Mouse (Mus musculus) c-Kit-positive CD71-negative TER-119-negative erythroid progenitor cells, embryonic 14.5 days (primary cell): ENCODE measurements around the gene Nkx1-2.

Experiments
- DNase-seq: peaks from one replicate; pipeline ENCODE4 v3.0.0-alpha.2; 2013; ENCODE audit warnings: low read depth

Nkx1-2 gene

DNA sequence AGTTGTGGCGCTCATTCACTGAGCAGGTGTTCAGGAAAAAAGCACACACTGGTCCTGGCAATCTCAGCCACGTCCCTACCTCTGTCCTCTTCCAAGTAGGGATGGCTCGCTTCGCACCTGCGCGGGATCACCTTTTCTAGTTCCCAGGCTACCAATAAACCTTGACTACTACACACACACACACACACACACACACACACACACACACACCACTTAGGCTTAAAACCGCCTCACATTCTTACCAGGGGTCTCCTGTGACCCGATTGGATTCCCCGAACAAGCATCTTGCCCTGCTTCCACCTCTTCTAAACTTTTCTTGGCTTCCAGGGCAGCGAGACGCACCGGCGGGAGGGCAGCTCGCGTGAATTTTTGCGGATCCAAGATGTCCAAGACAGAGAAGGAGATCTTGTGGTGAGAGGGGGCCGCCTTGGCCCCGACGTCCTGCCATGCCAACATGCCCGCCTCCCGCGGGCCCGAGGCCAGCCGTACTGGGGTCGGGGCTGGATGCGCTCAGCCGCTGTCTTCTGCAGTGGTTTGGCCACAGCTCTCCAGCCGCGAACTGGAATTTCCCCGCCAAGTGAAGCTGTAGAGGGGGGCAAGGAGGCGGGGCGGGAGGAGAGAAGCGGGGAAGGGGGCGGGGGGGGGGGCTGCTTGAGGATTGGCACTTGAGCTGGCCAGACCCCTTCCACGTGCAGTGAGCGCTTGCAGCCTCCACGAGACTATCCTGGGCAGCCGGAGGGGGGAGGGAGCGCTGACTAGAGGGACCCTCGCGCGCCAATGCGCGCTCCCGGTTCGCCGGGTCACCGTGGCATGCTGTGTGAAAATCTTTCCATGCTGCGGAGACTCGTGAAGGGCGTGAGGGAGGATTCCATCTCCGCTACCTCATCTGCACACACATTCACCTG is at the start of gene Nkx1-2:
TSS of gene Nkx1-2 (minus strand) at position 567 of the 905 bp plus-strand sequence.
- DNase-seq: no peak

- DNase-seq: no peak
These were observed 47.1 kb upstream of the Nkx1-2 start for GRCm38 (mm10) chr7:132646514-132646913.

DNA sequence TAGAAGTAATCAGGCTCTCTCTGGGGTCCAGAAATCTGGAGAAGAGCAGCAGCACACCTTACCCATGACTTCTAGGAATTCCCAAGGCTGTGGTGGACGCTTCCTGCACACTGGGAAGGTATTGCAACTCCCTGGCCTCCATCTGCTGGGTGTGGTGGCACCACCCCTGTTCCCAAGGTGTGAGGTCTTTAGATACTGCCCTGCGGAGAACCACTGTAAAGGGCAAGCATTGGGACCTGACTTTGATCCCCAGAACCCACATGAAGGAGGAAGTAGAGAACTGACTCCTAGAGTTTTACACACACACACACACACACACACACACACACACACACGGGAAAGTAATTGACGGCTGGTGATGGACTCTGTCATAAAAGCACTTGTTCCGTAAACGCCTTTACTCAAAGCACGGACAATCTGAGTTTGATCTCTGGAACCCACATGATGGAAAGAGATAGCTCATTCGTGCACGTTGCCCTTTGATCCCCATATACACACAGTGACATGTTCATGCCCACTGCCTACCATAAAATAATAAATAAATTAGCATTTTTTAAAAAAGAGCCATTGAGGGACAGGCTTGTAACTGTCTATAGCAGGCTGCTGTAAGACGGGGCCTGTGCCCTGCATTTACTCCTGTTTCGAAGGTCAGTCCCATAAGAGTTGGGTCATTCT is 45.3 kb upstream of the Nkx1-2 start:
- DNase-seq: no peak

DNA sequence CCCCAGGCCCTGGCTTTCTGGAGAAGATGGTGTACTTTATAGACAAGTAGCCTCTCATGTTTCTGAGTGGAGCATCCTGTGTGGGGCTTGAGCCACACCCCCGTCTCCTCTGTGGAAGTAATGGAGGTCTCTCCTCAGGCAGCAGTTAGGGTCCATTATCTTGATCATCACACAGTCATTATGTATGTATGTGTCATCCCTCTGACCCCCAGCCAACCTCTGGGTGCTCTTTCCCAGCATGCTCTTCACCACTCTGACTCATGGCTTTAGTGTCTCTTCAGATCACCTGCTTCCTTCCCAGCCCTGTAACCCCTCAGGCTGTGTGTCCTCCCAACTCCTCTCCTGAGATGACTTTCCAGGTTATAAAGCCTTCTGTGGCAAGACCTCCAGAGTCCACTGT is 42.2 kb upstream of the Nkx1-2 start:
- DNase-seq: no peak

- no peak for DNase-seq
These were observed 41.5 kb upstream of the Nkx1-2 start for GRCm38 (mm10) chr7:132640946-132641345.

DNA sequence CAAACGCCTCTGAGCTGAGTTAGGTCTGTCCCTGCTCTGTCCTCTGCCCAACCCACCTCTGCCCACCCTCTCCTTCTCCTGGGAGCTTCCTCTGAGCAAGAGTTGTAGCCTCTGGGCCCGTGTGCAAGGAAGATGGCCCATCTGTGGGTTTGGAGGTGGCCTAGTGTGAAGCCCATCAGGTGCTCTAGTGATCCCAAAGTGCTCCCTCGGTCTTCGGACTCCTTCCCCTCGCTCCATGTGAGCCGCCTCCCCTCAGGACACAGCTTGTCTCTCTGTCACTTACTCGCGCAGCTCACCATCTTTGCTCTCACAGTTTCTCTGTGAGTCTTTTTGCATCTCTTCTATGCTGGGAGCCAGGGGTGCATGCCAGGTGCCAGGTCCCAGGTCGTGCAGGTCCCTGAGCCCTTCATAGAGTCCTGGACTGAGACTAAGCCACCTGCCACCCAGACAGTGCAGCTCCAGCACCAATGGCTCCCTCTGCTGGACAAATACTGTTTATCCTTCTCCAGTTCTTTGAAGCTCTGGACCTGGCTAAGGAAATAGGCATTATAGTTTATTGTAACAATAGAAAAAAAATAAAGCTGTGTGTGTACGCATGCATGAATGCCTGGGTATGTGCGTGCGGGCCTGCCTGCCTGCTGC is 39.1 kb upstream of the Nkx1-2 start:
- peak; percentile 50 for DNase-seq

DNA sequence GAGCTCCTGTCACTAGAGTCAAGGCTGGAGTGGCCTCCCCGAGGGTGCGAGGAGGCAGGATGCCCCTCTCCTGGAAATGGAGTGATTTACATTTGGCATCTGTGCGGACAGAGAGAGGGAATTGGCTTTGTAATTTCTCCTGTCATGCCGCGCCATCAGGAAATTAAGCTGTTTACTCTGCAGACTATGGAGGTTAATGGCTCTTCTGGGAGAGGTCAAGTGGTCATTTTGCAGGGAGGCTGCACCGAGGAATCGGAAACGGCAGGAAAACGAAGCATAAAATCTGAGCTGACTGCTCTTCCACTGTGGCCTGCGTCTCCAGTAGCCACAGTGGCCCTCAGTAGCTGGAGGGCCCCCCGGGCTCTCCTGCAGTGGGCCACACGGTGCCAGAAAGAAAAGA is 37.9 kb upstream of the Nkx1-2 start:
- no peak for DNase-seq

GRCm38 (mm10) chr7:132631313-132631712 is 31.9 kb upstream of the Nkx1-2 start:
- DNase-seq: no peak

DNA sequence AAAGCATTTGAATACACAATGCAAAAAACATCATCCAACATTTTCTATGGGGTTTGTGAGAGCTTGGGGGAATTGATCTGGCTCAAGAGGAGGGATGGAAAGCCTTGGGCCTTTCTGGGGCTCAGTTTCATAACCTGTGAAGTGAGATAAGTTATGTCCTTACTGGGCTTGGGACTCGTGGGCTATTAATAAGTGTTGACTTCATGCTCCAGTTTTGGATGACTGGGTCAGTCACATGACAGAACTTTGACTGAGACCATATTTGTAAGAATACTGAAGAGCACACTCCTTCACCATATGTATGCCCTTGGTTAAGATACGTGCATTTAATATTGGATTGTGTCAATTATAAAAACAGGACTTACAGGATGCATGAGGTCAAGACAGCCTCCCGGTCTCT is 28.0 kb upstream of the Nkx1-2 start:
- no peak for DNase-seq

GRCm38 (mm10) chr7:132626174-132626573 is 26.7 kb upstream of the Nkx1-2 start:
- DNase-seq: no peak

DNA sequence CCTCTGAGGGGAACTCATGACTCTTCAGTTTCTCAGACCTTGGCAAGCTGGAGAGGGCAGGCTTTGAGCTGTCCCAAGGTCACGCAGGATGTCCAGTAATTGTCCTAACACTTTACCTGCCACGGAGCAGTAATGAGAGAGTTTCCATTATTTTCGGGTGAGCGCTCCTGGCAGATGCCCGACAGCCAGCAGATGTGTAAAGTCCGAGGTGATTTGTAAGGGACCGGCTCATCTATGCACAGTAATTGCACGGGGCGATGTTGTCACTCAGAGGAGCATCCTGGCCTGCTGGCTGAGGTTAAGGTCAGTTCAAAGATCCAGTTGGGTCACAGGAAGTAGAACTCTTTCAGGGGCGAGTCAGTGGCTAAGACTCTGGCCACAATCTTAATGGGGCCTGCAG is 24.7 kb upstream of the Nkx1-2 start:
- no peak for DNase-seq

DNA sequence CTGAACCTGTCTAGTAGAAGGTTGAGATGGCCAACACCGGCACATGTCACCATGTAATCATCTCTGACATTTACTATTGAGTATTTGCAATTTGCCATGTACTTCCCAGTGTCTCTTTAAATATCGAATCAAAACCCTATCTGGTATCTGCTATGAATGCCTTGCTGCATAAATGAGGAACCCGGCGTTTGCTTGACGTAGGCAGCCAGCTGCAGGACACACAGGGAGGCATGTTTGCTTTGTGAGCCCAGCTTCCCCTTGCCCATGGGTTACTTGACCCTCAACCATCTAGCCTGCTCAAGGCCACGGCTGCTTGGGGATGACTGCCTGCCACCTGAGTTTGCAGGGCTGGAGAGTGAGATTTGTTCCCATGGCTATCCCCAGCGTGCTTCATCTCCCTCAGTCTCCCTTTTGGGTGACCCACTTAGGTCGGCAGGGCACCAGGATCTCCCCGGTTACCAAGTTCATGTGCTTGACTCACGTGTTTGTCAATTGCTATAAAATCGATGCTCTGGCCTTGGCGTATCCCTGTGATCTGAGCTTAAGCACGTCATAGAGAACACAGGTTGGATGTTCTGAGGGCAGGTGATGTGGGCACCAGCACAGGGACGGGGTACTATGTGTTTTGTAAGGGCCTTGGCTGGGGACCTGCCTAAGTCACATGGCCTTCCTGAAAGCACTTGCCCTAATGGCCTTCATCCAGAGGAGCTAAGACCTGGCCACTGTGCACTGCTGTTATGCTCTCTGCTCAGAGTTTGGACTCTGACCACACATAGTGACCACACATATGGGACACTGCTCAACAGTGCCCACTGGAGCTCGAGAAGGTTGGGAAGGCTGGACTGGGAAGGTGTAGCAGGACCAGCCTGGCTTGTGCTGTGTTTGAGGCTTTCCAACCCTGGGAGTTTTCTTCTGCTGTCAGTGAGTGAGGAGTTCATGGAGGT is 20.8 kb upstream of the Nkx1-2 start:
- no peak for DNase-seq

DNA sequence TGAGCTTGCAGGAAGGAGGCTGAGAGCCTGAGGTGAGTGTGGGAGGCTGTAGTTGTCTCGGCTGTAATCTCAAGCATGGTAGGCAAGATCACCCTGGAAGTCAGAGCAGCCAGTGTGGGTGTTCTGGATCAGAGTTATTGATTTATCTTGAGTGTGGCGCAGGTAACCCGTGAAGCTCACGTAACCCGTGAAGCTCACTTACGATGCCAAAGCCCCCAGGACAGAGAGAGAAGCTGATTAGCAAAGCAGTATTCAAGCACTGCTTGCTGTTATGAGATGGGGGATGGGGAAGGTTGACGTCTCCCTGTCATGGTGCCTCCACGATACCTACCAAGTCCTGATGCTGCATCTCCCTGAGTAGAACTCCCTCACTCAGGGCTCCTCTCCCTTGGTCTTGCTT is 20.1 kb upstream of the Nkx1-2 start:
- DNase-seq: no peak

- no peak for DNase-seq
These were observed 17.7 kb upstream of the Nkx1-2 start for GRCm38 (mm10) chr7:132617021-132617564.

GRCm38 (mm10) chr7:132616391-132616790 is 17.0 kb upstream of the Nkx1-2 start:
- no peak for DNase-seq

DNA sequence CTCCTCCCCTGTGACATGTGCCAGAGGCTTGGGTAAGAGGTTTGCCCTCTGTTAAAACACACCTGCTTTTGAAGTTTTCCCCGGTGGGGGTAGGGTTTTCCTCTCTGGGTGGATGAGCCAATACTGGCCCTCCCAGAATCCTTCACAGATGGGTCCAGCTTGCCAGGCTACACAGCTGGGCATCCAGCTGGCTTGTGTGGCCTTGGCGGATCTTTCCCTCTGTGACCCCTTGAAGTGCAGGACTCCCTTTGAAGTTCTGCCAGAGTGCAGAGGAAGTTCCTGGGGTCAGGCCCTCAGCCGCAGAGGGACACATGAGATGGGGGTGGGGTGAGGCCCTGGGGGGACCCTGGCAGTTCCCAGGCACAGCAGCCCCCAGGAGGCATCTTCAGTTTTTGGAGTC is 15.9 kb upstream of the Nkx1-2 start:
- DNase-seq: no peak

GRCm38 (mm10) chr7:132611530-132611929 is 12.1 kb upstream of the Nkx1-2 start:
- no peak for DNase-seq

DNA sequence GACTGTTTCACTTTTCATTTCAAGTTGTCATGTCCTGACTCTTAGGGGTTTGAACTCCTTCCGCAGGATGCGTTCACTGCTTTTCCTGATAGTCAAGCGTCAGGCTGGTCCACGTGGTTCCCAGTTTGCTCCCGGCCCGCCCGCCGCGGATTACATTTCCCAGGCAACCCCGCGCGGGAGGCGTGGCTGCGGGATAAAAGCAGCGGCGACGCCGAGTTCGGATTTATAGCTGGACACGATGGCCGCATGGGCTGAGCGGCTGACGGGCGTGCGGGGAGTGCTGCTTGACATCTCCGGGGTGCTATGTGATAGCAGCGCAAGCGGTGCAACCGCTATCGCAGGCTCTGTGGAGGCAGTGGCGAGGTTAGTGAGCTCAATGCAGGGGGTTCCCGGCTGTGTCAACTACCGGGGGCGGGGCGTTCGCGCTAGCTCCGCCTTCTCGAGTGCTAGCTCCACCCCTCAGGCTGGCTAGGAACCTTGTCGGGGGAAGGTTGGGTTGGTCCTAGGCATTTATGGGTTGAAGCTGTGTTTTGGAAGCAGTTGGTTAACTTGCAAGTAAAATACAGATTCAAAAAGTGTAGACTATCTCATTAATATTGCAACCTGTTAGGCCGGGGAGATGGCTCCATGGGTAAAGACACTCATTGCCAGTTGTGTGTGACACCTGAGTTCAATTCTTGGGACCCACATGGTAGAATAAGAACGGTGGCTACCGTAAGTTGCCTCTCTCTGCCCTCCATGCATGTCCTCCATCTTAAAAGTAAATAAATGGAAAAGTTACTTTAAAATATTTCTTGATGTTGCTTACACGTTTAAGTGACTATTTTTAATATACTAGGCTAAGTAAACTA is 11.3 kb upstream of the Nkx1-2 start, which contains the start of gene Lhpp:
TSS of gene Lhpp (plus strand) at position 171 of the 851 bp plus-strand sequence.
- peak; percentile 64 for DNase-seq

DNA sequence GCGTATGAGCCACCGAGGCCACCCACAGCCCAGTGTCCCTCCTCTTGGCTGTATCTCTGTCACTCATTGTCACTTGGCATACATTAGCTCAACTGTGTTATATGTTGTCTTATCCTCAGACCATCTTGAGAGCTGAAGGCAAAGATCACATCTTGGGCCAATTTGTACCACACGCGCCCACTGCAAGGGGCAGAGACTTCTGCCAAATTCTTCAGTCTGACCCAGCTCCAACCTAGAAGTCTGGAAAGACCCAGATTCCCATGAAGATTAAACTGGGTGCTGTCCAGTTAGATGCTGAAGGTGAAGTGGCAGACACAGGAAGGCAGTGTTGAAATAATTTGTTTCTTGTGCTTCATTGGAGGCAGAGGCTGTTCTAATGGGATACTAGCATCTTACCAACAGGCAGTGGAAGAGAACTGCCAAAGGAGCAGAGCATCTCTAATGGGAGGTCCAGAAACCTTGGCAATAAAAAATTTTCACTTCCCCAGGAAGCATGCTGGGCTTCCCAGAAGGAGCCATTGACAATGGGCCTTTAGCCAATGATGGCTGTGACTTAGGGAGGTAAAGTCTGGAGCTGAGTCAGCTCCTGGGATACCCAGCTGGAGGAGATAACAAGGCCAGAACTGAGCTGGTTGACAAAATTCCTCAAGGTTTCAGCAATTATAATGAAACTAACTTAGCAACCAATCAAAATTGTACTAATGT is 9.0 kb upstream of the Nkx1-2 start:
- no peak for DNase-seq

GRCm38 (mm10) chr7:132605689-132606088 is 6.3 kb upstream of the Nkx1-2 start:
- no peak for DNase-seq
